Mouse (Mus musculus) limb, embryonic 15.5 days (tissue): ENCODE results near the gene Nlgn2. TPM values are rescaled to one million over a fixed set of nuclear protein-coding genes. Genes with fewer than 3 reads are reported as not detected.

Source experiments
- ATAC-seq: fragments of 200-750 bp; cut with Nextera tagmentation; 2 replicates; pipeline ENCODE4 v1.8.0; 2017; ENCODE audit warnings: low read depth, moderate TSS enrichment; ENCODE audit not compliant: insufficient number of reproducible peaks, low FRiP score, low TSS enrichment
- H3K27ac ChIP-seq: fragments of 300-500 bp; sonication (generic); 2 replicates; pipeline ENCODE4 v1.5.1; 2015; ENCODE audit warnings: moderate library complexity, mild to moderate bottlenecking, inconsistent platforms
- H3K27me3 ChIP-seq: fragments of 300-500 bp; sonication (generic); 2 replicates; pipeline ENCODE4 v1.6.1; 2015; ENCODE audit warnings: inconsistent platforms
- H3K36me3 ChIP-seq: fragments of 300-500 bp; sonication (generic); 2 replicates; pipeline ENCODE4 v1.6.1; 2015; ENCODE audit warnings: inconsistent platforms
- H3K4me1 ChIP-seq: fragments of 300-500 bp; sonication (generic); 2 replicates; pipeline ENCODE4 v1.6.1; 2015; ENCODE audit warnings: inconsistent platforms
- H3K4me2 ChIP-seq: fragments of 300-500 bp; sonication (generic); 2 replicates; pipeline ENCODE4 v1.6.1; 2015; ENCODE audit warnings: mild to moderate bottlenecking, inconsistent platforms
- H3K4me3 ChIP-seq: fragments of 300-500 bp; sonication (generic); 2 replicates; pipeline ENCODE4 v1.5.1; 2015; ENCODE audit warnings: mild to moderate bottlenecking, inconsistent platforms
- H3K9ac ChIP-seq: fragments of 300-500 bp; sonication (generic); 2 replicates; pipeline ENCODE4 v1.6.1; 2015; ENCODE audit warnings: inconsistent platforms
- H3K9me3 ChIP-seq: fragments of 300-500 bp; sonication (generic); 2 replicates; pipeline ENCODE4 v1.6.1; 2016; ENCODE audit warnings: inconsistent platforms
- WGBS: fragments of 180-500 bp; shearing (Covaris S2); methylation state at CpG from one replicate; pipeline ENCODE4 v1.1.7; 2015; 5-methylcytosine and 5-hydroxymethylcytosine counted together
- polyA plus RNA-seq: library from polyadenylated mRNA; unstranded; fragments of >200 nt; fragmentation: Nextera tagmentation; extraction: Ambion mirVana; gene quantifications from 2 replicates; pipeline ENCODE4 v1.2.1, GENCODE M21; 2015

Nlgn2 gene
- polyA plus RNA-seq, 1 experiment from 2014 or later, result 8.7 TPM

- no peaks in the 10 kb centered on the region for H3K27me3 ChIP-seq
- H3K4me1 ChIP-seq, result no peaks in the 10 kb centered on the region
- no peak overlapping the region for H3K4me3 ChIP-seq
- H3K9me3 ChIP-seq, result no peaks in the 10 kb centered on the region
- H3K27ac ChIP-seq, result no peak overlapping the region
- ATAC-seq, result no peak
- no peak overlapping the region for H3K4me2 ChIP-seq
- no peaks in the 10 kb centered on the region for H3K36me3 ChIP-seq
- 89% methylated on average over 12 of the region's 12 CpGs for WGBS
- H3K9ac ChIP-seq, result no peak overlapping the region
Measured at GRCm38 (mm10) chr11:69816520-69816919, 21.1 kb downstream of the Nlgn2 start.

GRCm38 (mm10) chr11:69815155-69815554, 22.4 kb downstream of the Nlgn2 start, which contains the start of gene Gm39566:
TSS of gene Gm39566 (minus strand) at chr11:69815298.
- H3K4me2 ChIP-seq, result no peak within 1 kb of the TSS
- H3K4me3 ChIP-seq, result no peak within 1 kb of the TSS
- no peak for ATAC-seq
- H3K9ac ChIP-seq, result no peak within 1 kb of the TSS
- no peaks in the 10 kb centered on the region for H3K36me3 ChIP-seq
- H3K27ac ChIP-seq, result no peak within 1 kb of the TSS
- H3K9me3 ChIP-seq, result no peaks in the 10 kb centered on the region
- H3K4me1 ChIP-seq, result no peaks in the 10 kb centered on the region
- no peaks in the 10 kb centered on the region for H3K27me3 ChIP-seq
- WGBS, result 62% methylated on average over 10 of the region's 10 CpGs

GRCm38 (mm10) chr11:69810280-69810679, 27.3 kb downstream of the Nlgn2 start:
- Histone ChIP-seq H3K4me2 (no peak overlapping the region), H3K9me3 (no peaks in the 10 kb centered on the region), H3K27ac (no peak overlapping the region), H3K9ac (no peak overlapping the region), H3K27me3 (peaks cover 17% of the 10 kb centered on the region), H3K36me3 (no peaks in the 10 kb centered on the region), H3K4me3 (no peak overlapping the region), H3K4me1 (no peaks in the 10 kb centered on the region; the same call in 1 of the 2 replicates)
- ATAC-seq, result no peak

GRCm38 (mm10) chr11:69807641-69808040, 29.9 kb downstream of the Nlgn2 start:
- WGBS, result 81% methylated on average over 2 of the region's 2 CpGs
- Histone ChIP-seq H3K4me2 (no peak overlapping the region), H3K9ac (no peak overlapping the region), H3K27me3 (peaks cover 36% of the 10 kb centered on the region), H3K4me1 (peaks cover 25% of the 10 kb centered on the region), H3K27ac (no peak overlapping the region), H3K36me3 (no peaks in the 10 kb centered on the region), H3K4me3 (no peak overlapping the region), H3K9me3 (no peaks in the 10 kb centered on the region)
- no peak for ATAC-seq

GRCm38 (mm10) chr11:69806378-69806777, 31.2 kb downstream of the Nlgn2 start:
- no peak overlapping the region for H3K27ac ChIP-seq
- H3K9me3 ChIP-seq, result no peaks in the 10 kb centered on the region
- H3K27me3 ChIP-seq, result peaks cover 45% of the 10 kb centered on the region
- WGBS, result 83% methylated on average over 4 of the region's 4 CpGs
- no peak overlapping the region for H3K4me2 ChIP-seq
- no peak overlapping the region for H3K9ac ChIP-seq
- no peak overlapping the region for H3K4me3 ChIP-seq
- H3K4me1 ChIP-seq, result peaks cover 38% of the 10 kb centered on the region
- no peaks in the 10 kb centered on the region for H3K36me3 ChIP-seq
- no peak for ATAC-seq

- Histone ChIP-seq H3K36me3 (no peaks in the 10 kb centered on the region), H3K9ac (no peak within 1 kb of the TSS), H3K27me3 (peaks cover 54% of the 10 kb centered on the region), H3K4me1 (peaks cover 49% of the 10 kb centered on the region), H3K9me3 (no peaks in the 10 kb centered on the region), H3K27ac (no peak within 1 kb of the TSS), H3K4me2 (peak within 1 kb of the TSS; percentile 97), H3K4me3 (peak within 1 kb of the TSS; percentile 60)
- WGBS, result 12% methylated on average over 29 of the region's 29 CpGs
- ATAC-seq, result no peak
Measured at GRCm38 (mm10) chr11:69804972-69805909, 32.3 kb downstream of the Nlgn2 start, which contains the start of gene Tmem102. TSS of gene Tmem102 (minus strand) at chr11:69805624.

- no peak overlapping the region for H3K27ac ChIP-seq
- peak overlapping the region; percentile 60 for H3K4me3 ChIP-seq
- peaks cover 56% of the 10 kb centered on the region for H3K4me1 ChIP-seq
- WGBS, result 7% methylated on average over 12 of the region's 12 CpGs
- no peak for ATAC-seq
- H3K9me3 ChIP-seq, result no peaks in the 10 kb centered on the region
- H3K27me3 ChIP-seq, result peaks cover 56% of the 10 kb centered on the region
- H3K36me3 ChIP-seq, result no peaks in the 10 kb centered on the region
- no peak overlapping the region for H3K9ac ChIP-seq
- peak overlapping the region; percentile 97 for H3K4me2 ChIP-seq
Measured at GRCm38 (mm10) chr11:69804652-69804940, 33.0 kb downstream of the Nlgn2 start.

- Histone ChIP-seq H3K27ac (peak overlapping the region; percentile 35; the same call in 1 of the 2 replicates), H3K4me1 (peaks cover 62% of the 10 kb centered on the region), H3K9me3 (no peaks in the 10 kb centered on the region), H3K27me3 (peaks cover 56% of the 10 kb centered on the region), H3K36me3 (no peaks in the 10 kb centered on the region), H3K4me3 (peak overlapping the region; percentile 60), H3K4me2 (peak overlapping the region; percentile 97), H3K9ac (peak overlapping the region; percentile 40)
- WGBS, result 2% methylated on average over 58 of the region's 60 CpGs
- peak; percentile 43; the same call in 1 of the 2 replicates for ATAC-seq
Measured at GRCm38 (mm10) chr11:69803786-69804651, 33.6 kb downstream of the Nlgn2 start.

GRCm38 (mm10) chr11:69803328-69803727, 34.3 kb downstream of the Nlgn2 start:
- 0 out of 2 replicates have a peak, but pooled peaks have one; percentile 0 for ATAC-seq
- H3K27ac ChIP-seq, result peak overlapping the region; percentile 35; the same call in 1 of the 2 replicates
- 4% methylated on average over 12 of the region's 12 CpGs for WGBS
- H3K4me1 ChIP-seq, result peaks cover 62% of the 10 kb centered on the region
- 0 out of 2 replicates have a peak, but pooled peaks cover 2% of the 10 kb centered on the region for H3K36me3 ChIP-seq
- H3K9me3 ChIP-seq, result no peaks in the 10 kb centered on the region
- peaks cover 58% of the 10 kb centered on the region for H3K27me3 ChIP-seq
- peak overlapping the region; percentile 97 for H3K4me2 ChIP-seq
- peak overlapping the region; percentile 40; the same call in 1 of the 2 replicates for H3K9ac ChIP-seq
- H3K4me3 ChIP-seq, result peak overlapping the region; percentile 60

- Histone ChIP-seq H3K27me3 (peaks cover 64% of the 10 kb centered on the region), H3K36me3 (0 out of 2 replicates have a peak, but pooled peaks cover 6% of the 10 kb centered on the region), H3K4me3 (peak overlapping the region; percentile 60), H3K9ac (peak overlapping the region; percentile 40), H3K27ac (peak overlapping the region; percentile 59; the same call in 1 of the 2 replicates), H3K4me2 (peak overlapping the region; percentile 97), H3K9me3 (no peaks in the 10 kb centered on the region), H3K4me1 (peaks cover 62% of the 10 kb centered on the region)
- under 1% methylated on average over 33 of the region's 33 CpGs for WGBS
- peak; percentile 26; the same call in 1 of the 2 replicates for ATAC-seq
Measured at GRCm38 (mm10) chr11:69802648-69803105, 34.9 kb downstream of the Nlgn2 start.

- WGBS, result under 1% methylated on average over 33 of the region's 33 CpGs
- Histone ChIP-seq H3K4me3 (peak within 1 kb of the TSS; percentile 60), H3K27me3 (peaks cover 60% of the 10 kb centered on the region), H3K9ac (peak within 1 kb of the TSS; percentile 43), H3K36me3 (0 out of 2 replicates have a peak, but pooled peaks cover 8% of the 10 kb centered on the region), H3K4me1 (peaks cover 62% of the 10 kb centered on the region), H3K4me2 (peak within 1 kb of the TSS; percentile 97), H3K27ac (peak within 1 kb of the TSS; percentile 68), H3K9me3 (no peaks in the 10 kb centered on the region)
- ATAC-seq, result no peak
Measured at GRCm38 (mm10) chr11:69801379-69801977, 36.1 kb downstream of the Nlgn2 start, which contains the start of gene Fgf11. TSS of gene Fgf11 (minus strand) at chr11:69801857.
